Mouse (Mus musculus): ENCODE measurements at regions not wholly inside any gene's neighbourhood (a gene's known extent, or its start where the extent isn't known, plus 50 kb on each side); places are given as distances from the start of the nearest gene placed in this dataset.

DNA sequence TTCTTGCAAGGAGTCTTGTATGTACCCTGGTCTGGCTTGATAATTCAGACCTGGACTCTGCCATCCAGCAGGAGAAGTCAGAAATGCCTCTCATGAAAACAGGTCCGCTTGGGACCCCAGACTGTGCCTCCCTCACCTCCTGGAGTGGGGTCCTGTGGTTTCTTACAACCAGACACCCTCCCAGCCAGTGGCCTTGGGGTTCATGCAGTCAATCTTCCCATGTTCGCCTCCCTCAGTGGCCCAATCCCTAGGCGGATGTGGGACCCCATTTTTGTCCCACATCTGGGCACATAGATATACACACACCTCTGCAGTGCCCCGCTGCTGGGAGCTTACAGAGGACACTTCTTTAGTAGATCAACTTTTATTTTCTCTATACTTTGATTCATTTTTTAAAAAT is 217.7 kb downstream of the Lrfn2 start:
- Histone ChIP-seq H3K4me1 (no peaks in the 10 kb centered on the region), H3K4me3 (no peak overlapping the region), H3K9me3 (no peaks in the 10 kb centered on the region), H3K4me2 (replicated peaks) (no peak overlapping the region), H3K36me3 (no peaks in the 10 kb centered on the region), H3K27me3 (no peaks in the 10 kb centered on the region), H3K27ac (no peak overlapping the region), H3K9ac (no peak overlapping the region)
- ATAC-seq (ENCODE audit: insufficient number of reproducible peaks, insufficient read depth, low FRiP score, low TSS enrichment) = no peak
- 83% methylated on average over 4 of the region's 4 CpGs for WGBS

DNA sequence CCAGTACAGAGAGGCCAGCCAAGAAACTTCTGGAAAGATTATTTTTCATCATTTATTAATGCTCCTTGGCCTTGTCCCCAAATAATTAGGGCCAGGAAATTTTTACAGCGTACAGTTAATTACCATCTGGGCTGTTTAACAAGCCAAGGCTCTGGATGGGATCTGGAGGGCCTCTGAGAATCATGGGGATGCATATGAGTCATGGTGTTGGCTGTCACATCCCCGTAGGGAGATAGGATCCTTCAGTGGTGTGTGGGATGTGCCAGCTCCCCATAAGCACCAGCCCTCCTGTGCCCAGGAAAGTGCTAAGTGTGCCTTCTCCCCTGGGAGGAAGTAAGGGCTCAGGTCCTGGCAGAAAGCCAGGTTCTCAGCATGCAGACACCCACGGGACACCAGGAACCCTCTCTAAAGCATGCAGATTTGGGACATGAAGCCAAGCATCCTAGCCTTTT is 218.8 kb downstream of the Lrfn2 start:
- 63% methylated on average over 3 of the region's 3 CpGs for WGBS
- no peak for ATAC-seq (ENCODE audit: insufficient number of reproducible peaks, insufficient read depth, low FRiP score, low TSS enrichment)
- H3K27ac ChIP-seq = no peak overlapping the region

GRCm38 (mm10) chr17:49153994-49154393 is 221.8 kb downstream of the Lrfn2 start:
- Histone ChIP-seq H3K4me3 (no peak overlapping the region), H3K27ac (no peak overlapping the region), H3K27me3 (no peaks in the 10 kb centered on the region), H3K9me3 (no peaks in the 10 kb centered on the region), H3K36me3 (no peaks in the 10 kb centered on the region), H3K4me2 (replicated peaks) (no peak overlapping the region), H3K9ac (no peak overlapping the region), H3K4me1 (no peaks in the 10 kb centered on the region)
- 88% methylated on average over 9 of the region's 9 CpGs for WGBS
- ATAC-seq (ENCODE audit: insufficient number of reproducible peaks, insufficient read depth, low FRiP score, low TSS enrichment) = no peak

More for the DNA sequence above, 218.8 kb downstream of the Lrfn2 start:
- Histone ChIP-seq H3K4me3 (no peak overlapping the region), H3K36me3 (no peaks in the 10 kb centered on the region), H3K4me2 (replicated peaks) (no peak overlapping the region), H3K4me1 (no peaks in the 10 kb centered on the region), H3K27me3 (no peaks in the 10 kb centered on the region), H3K9me3 (no peaks in the 10 kb centered on the region), H3K9ac (no peak overlapping the region)

GRCm38 (mm10) chr17:49155001-49155515 is 222.9 kb downstream of the Lrfn2 start:
- no peak for ATAC-seq (ENCODE audit: insufficient number of reproducible peaks, insufficient read depth, low FRiP score, low TSS enrichment)
- Histone ChIP-seq H3K36me3 (no peaks in the 10 kb centered on the region), H3K27ac (no peak overlapping the region), H3K4me1 (no peaks in the 10 kb centered on the region), H3K9ac (no peak overlapping the region), H3K9me3 (no peaks in the 10 kb centered on the region), H3K27me3 (no peaks in the 10 kb centered on the region), H3K4me2 (replicated peaks) (no peak overlapping the region), H3K4me3 (no peak overlapping the region)
- WGBS = 63% methylated on average over 9 of the region's 9 CpGs

DNA sequence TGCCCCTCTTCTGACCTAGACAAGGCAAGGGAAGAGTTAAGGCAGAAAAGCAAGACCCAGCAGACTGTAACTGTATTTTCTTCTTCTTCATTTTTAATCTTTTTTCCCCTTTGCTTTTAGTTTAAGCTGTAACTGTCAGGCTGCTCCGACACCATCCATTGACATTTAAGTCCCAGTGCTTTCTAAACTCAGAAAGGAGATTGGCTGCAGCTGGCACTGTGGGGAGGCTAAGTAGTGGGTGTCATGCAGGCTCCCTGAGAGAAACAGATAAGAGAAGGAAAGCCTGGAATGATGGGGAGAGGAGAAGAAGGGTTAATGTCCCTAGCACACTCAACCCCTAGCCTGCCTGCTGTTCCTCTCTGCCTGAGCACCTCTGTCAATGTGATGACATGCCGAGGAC is 225.4 kb downstream of the Lrfn2 start:
- Histone ChIP-seq H3K9ac (no peak overlapping the region), H3K4me3 (no peak overlapping the region), H3K27me3 (no peaks in the 10 kb centered on the region), H3K4me1 (no peaks in the 10 kb centered on the region), H3K4me2 (replicated peaks) (no peak overlapping the region), H3K36me3 (no peaks in the 10 kb centered on the region), H3K27ac (no peak overlapping the region), H3K9me3 (no peaks in the 10 kb centered on the region)
- no peak for ATAC-seq (ENCODE audit: insufficient number of reproducible peaks, insufficient read depth, low FRiP score, low TSS enrichment)
- WGBS = 76% methylated on average over 2 of the region's 2 CpGs

GRCm38 (mm10) chr17:49171252-49172047 is 239.3 kb downstream of the Lrfn2 start:
- 4% methylated on average over 20 of the region's 20 CpGs for WGBS
- Histone ChIP-seq H3K27me3 (peaks cover 7% of the 10 kb centered on the region), H3K9me3 (no peaks in the 10 kb centered on the region), H3K27ac (no peak overlapping the region), H3K4me3 (peak overlapping the region; percentile 35), H3K4me2 (replicated peaks) (peak overlapping the region; percentile 72), H3K4me1 (peaks cover 8% of the 10 kb centered on the region), H3K9ac (no peak overlapping the region; the same call in 1 of the 2 replicates), H3K36me3 (no peaks in the 10 kb centered on the region)
- 0 out of 2 replicates have a peak, but pooled peaks have one; percentile 7 for ATAC-seq (ENCODE audit: insufficient number of reproducible peaks, insufficient read depth, low FRiP score, low TSS enrichment)

GRCm38 (mm10) chr17:49172052-49172799 is 240.0 kb downstream of the Lrfn2 start:
- Histone ChIP-seq H3K9ac (no peak overlapping the region; the same call in 1 of the 2 replicates), H3K36me3 (no peaks in the 10 kb centered on the region), H3K4me2 (replicated peaks) (peak overlapping the region; percentile 72), H3K4me1 (peaks cover 8% of the 10 kb centered on the region), H3K9me3 (no peaks in the 10 kb centered on the region), H3K27me3 (peaks cover 7% of the 10 kb centered on the region), H3K27ac (no peak overlapping the region), H3K4me3 (peak overlapping the region; percentile 35)
- no peak for ATAC-seq (ENCODE audit: insufficient number of reproducible peaks, insufficient read depth, low FRiP score, low TSS enrichment)
- WGBS = 11% methylated on average over 15 of the region's 15 CpGs

- WGBS = 59% methylated on average over 8 of the region's 8 CpGs
- Histone ChIP-seq H3K4me3 (no peak overlapping the region), H3K36me3 (no peaks in the 10 kb centered on the region), H3K4me2 (replicated peaks) (peak overlapping the region; percentile 72; the same call in 1 of the 2 replicates), H3K9me3 (no peaks in the 10 kb centered on the region), H3K4me1 (peaks cover 8% of the 10 kb centered on the region), H3K27me3 (peaks cover 7% of the 10 kb centered on the region), H3K9ac (no peak overlapping the region), H3K27ac (no peak overlapping the region)
- ATAC-seq (ENCODE audit: insufficient number of reproducible peaks, insufficient read depth, low FRiP score, low TSS enrichment) = no peak
Observed at GRCm38 (mm10) chr17:49172800-49173150, 240.6 kb downstream of the Lrfn2 start.

DNA sequence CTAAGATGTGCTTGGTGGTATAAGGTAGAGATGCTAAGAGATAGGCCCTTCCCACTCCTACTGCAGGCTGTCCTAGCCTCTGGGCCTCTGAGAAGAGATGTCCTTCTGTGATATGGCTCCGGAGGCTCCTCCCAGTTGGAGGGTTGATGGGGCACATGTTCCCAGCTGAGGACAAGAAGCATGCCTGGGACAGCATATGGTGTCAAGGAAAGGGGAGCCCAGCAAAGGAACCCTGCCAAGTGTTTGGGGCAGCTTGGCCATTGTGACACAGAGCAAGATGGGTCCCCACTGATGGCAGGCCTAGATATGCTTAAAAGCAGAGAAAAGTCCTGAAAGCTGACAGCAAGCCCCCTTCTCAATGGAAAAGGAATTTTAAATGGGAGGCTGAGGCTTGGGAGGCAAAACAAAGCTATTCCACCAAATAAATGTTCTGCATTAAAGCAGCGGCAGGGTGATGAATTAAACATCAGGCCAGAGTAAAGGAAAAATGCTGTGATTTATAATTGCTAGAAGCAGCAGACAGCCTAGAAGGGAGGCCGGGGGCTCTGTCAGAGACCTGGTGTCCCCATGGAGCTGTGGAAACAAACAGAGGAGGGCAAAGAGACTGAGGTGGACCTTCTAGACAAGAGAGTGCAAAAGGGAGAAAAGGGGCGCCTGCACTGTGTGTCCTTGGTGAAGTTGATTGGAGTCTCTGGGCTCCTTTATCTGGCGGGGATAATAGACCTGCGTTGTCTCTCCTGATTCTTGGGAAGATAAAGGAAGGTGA is 246.0 kb downstream of the Lrfn2 start:
- WGBS = 66% methylated on average over 6 of the region's 6 CpGs
- no peak overlapping the region for H3K4me3 ChIP-seq
- no peak overlapping the region for H3K27ac ChIP-seq
- H3K4me1 ChIP-seq = no peaks in the 10 kb centered on the region
- no peak overlapping the region for H3K4me2 ChIP-seq (replicated peaks)
- H3K9me3 ChIP-seq = no peaks in the 10 kb centered on the region
- H3K27me3 ChIP-seq = peaks cover 9% of the 10 kb centered on the region; the same call in 1 of the 2 replicates
- ATAC-seq (ENCODE audit: insufficient number of reproducible peaks, insufficient read depth, low FRiP score, low TSS enrichment) = no peak
- no peak overlapping the region for H3K9ac ChIP-seq
- no peaks in the 10 kb centered on the region for H3K36me3 ChIP-seq

- Histone ChIP-seq H3K9me3 (no peaks in the 10 kb centered on the region), H3K9ac (no peak overlapping the region), H3K4me2 (replicated peaks) (no peak overlapping the region), H3K27me3 (0 out of 2 replicates have a peak, but pooled peaks cover 13% of the 10 kb centered on the region), H3K4me3 (no peak overlapping the region), H3K36me3 (no peaks in the 10 kb centered on the region), H3K4me1 (no peaks in the 10 kb centered on the region), H3K27ac (no peak overlapping the region)
- 5% methylated on average over 4 of the region's 4 CpGs for WGBS
- no peak for ATAC-seq (ENCODE audit: insufficient number of reproducible peaks, insufficient read depth, low FRiP score, low TSS enrichment)
Observed at GRCm38 (mm10) chr17:49182485-49182884, 245.7 kb upstream of the Mocs1 start.

GRCm38 (mm10) chr17:49183917-49184316 is 244.2 kb upstream of the Mocs1 start:
- Histone ChIP-seq H3K27me3 (0 out of 2 replicates have a peak, but pooled peaks cover 13% of the 10 kb centered on the region), H3K36me3 (no peaks in the 10 kb centered on the region), H3K9me3 (no peaks in the 10 kb centered on the region), H3K4me1 (no peaks in the 10 kb centered on the region), H3K9ac (no peak overlapping the region), H3K4me3 (no peak overlapping the region), H3K27ac (no peak overlapping the region), H3K4me2 (replicated peaks) (no peak overlapping the region)
- no peak for ATAC-seq (ENCODE audit: insufficient number of reproducible peaks, insufficient read depth, low FRiP score, low TSS enrichment)
- WGBS = 65% methylated on average over 3 of the region's 3 CpGs

All from embryonic facial prominence, embryonic 12.5 days (tissue).